Mouse (Mus musculus): Measurements from ENCODE around the gene Scaf8. TPM values are rescaled to one million over a fixed set of nuclear protein-coding genes. Genes with fewer than 3 reads are reported as not detected.
"Not testable (repeated sequence)": the region's sequence is repeated elsewhere in the genome, so short reads cannot be mapped to it uniquely, and the experiment has no call there.

Scaf8 gene
- polyA plus RNA-seq, 1 experiment from 2014 or later = 28.3 TPM

DNA sequence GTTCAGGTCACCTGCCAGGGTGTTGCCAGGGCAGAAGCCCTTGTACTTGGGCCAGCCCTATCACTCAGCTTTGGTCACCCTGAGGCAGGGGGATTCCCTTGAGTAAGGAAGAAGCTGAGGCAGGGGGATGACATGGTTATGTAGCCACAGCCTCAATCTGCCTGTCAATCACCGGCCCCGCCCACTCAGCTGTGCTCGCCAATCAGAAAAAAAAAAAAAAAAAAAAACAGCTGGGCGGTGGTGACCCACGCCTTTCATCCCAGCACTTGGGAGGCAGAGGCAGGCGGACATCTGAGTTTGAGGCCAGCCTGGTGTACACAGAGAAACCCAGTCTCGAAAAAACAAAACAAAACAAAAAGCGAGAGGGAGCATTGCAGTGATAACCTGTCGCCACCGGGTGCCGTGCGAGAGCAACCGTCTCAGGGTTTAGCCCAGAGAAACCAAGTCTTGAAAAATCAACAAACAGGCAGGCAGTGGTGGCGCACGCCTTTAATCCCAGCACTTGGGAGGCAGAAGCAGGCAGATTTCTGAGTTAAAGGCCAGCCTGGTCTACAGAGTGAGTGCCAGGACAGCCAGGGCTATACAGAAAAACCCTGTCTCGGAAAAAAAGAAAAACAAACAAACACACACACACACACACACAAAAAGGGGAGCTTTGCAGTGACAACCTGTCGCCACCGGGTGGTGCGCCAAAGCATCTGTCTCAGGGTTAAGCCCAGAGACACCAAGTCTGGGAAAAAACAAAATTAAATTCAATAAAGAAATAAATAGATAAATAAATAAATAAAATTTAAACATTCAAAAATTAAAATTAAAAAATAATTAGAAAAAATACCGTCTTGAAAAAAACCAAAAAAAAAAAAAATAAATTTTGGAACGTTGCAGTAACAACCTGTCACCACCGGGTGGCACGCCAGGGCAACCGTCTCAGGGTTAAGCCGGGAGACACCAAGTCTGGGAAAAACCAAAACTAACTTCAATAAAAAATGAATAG, 31.7 kb upstream of the Scaf8 start:
- peak; percentile 65 for DNase-seq (ENCODE audit: low spot score)
- not testable (repeated sequence) for H3K36me3 ChIP-seq (ENCODE audit: control insufficient read depth, insufficient read depth, low read length); H3K9me3 ChIP-seq (ENCODE audit: control insufficient read depth, low read length); H3K27ac ChIP-seq (ENCODE audit: low read depth, low read length); H3K4me1 ChIP-seq (ENCODE audit: control insufficient read depth, insufficient read depth, low read length); H3K9ac ChIP-seq (ENCODE audit: low read length); H3K27me3 ChIP-seq (ENCODE audit: control insufficient read depth, insufficient read depth, low read length)
- WGBS = 5% methylated on average over 25 of the region's 25 CpGs
- peak overlapping the region; percentile 16; the same call in 1 of the 2 replicates for H3K4me3 ChIP-seq (ENCODE audit: low read depth, low read length)
- peak overlapping the region; percentile 28 for H3K4me2 ChIP-seq (ENCODE audit: low read depth)
- ATAC-seq (ENCODE audit: insufficient read depth, low FRiP score, low TSS enrichment) = peak; percentile 7; the same call in 1 of the 2 replicates

DNA sequence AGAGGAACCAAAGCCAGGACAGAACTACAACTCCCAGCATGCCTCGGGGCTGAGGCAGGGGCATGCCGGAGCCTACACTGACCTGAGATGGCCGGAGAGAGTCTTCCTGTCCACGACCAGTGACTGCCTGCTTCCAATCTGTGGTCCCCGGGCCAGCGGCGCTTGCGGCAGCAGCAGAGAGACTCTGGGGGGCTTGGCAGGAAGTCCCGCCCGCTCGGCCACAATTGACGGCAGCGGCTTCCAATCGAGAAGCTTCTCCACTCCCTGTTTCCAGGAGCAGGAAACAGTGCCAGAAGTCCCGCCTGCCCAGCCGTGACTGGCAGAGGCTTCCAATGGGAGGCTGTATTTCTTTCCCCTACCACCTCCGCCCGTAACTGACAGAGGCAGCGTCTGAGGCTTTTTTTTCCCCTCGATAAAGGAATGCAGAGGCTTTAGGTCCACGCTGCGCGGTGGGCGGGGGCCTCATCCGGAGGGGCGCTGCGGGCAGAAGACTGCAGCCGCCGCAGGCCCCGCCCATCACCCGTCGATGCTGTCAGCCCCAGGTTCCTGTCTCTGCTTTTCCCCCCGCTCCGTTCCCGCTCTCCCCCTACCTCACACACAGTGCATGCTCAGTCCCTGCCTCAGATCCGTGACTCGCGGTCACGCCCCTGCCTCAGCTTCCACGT, 30.8 kb upstream of the Scaf8 start:
- H3K9me3 ChIP-seq (ENCODE audit: control insufficient read depth, low read length) = peaks cover 4% of the 10 kb centered on the region; the same call in 1 of the 2 replicates
- peak; percentile 70 for ATAC-seq (ENCODE audit: insufficient read depth, low FRiP score, low TSS enrichment)
- no peaks in the 10 kb centered on the region for H3K27me3 ChIP-seq (ENCODE audit: control insufficient read depth, insufficient read depth, low read length)
- 0% methylated on average over 34 of the region's 40 CpGs for WGBS
- peak overlapping the region; percentile 52 for H3K4me2 ChIP-seq (ENCODE audit: low read depth)
- no peaks in the 10 kb centered on the region for H3K4me1 ChIP-seq (ENCODE audit: control insufficient read depth, insufficient read depth, low read length)
- DNase-seq (ENCODE audit: low spot score) = peak; percentile 95
- peak overlapping the region; percentile 48 for H3K9ac ChIP-seq (ENCODE audit: low read length)
- peak overlapping the region; percentile 44 for H3K4me3 ChIP-seq (ENCODE audit: low read depth, low read length)
- no peaks in the 10 kb centered on the region for H3K36me3 ChIP-seq (ENCODE audit: control insufficient read depth, insufficient read depth, low read length)
- H3K27ac ChIP-seq (ENCODE audit: low read depth, low read length) = peak overlapping the region; percentile 76

DNA sequence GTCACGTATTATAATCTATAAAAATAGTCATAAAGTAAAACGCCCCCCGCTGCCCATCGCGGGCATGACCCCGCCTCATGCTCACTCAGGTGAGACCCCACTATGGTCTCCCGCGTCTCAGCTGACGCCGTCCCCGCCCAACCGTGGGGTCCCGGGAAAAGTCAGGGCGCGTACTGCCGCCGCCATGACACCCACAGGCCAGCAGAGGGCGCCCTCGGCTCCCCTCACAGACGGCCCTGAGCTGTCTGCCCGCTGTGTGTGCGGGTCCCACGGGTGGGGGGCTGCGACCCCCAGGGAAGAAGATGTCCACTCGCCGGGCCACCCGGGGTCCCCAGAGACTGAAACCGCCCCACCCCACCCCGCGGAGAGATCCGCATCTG, 30.2 kb upstream of the Scaf8 start:
- WGBS = under 1% methylated on average over 30 of the region's 31 CpGs
- ATAC-seq (ENCODE audit: insufficient read depth, low FRiP score, low TSS enrichment) = peak; percentile 16

DNA sequence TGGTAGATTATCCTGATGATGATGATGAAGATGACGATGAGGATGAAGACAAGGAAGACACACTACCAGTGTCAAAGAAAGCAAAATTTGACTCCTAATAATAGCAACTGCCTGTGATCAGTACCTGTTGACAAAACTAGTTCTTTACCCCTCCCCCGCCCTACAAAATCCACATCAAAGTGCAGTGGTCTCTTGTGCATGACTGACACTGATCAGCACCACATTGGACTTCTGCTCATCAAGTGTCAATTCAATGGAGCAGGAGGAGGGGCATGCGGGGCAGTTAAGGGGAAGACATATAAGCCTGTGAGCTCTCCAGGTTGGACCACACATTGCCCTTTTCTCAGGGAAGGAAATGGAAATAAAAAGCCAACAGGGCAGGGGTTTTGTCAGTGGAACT, 29.6 kb upstream of the Scaf8 start:
- H3K4me1 ChIP-seq (ENCODE audit: control insufficient read depth, insufficient read depth, low read length) = no peaks in the 10 kb centered on the region
- no peak overlapping the region for H3K27ac ChIP-seq (ENCODE audit: low read depth, low read length)
- no peak overlapping the region for H3K9ac ChIP-seq (ENCODE audit: low read length)
- DNase-seq (ENCODE audit: low spot score) (peak; percentile 18), ATAC-seq (ENCODE audit: insufficient read depth, low FRiP score, low TSS enrichment) (no peak)
- peaks cover 4% of the 10 kb centered on the region; the same call in 1 of the 2 replicates for H3K9me3 ChIP-seq (ENCODE audit: control insufficient read depth, low read length)
- H3K4me2 ChIP-seq (ENCODE audit: low read depth) = peak overlapping the region; percentile 52
- no peak overlapping the region; the same call in 1 of the 2 replicates for H3K4me3 ChIP-seq (ENCODE audit: low read depth, low read length)
- H3K36me3 ChIP-seq (ENCODE audit: control insufficient read depth, insufficient read depth, low read length) = no peaks in the 10 kb centered on the region
- no peaks in the 10 kb centered on the region for H3K27me3 ChIP-seq (ENCODE audit: control insufficient read depth, insufficient read depth, low read length)
- WGBS = 64% methylated on average over 3 of the region's 3 CpGs

More for the DNA sequence above, 30.2 kb upstream of the Scaf8 start:
- peak overlapping the region; percentile 52 for H3K4me2 ChIP-seq (ENCODE audit: low read depth)
- H3K36me3 ChIP-seq (ENCODE audit: control insufficient read depth, insufficient read depth, low read length) = no peaks in the 10 kb centered on the region
- peak; percentile 86 for DNase-seq (ENCODE audit: low spot score)
- peak overlapping the region; percentile 44 for H3K4me3 ChIP-seq (ENCODE audit: low read depth, low read length)
- H3K27ac ChIP-seq (ENCODE audit: low read depth, low read length) = peak overlapping the region; percentile 76
- no peaks in the 10 kb centered on the region for H3K27me3 ChIP-seq (ENCODE audit: control insufficient read depth, insufficient read depth, low read length)
- peaks cover 4% of the 10 kb centered on the region; the same call in 1 of the 2 replicates for H3K9me3 ChIP-seq (ENCODE audit: control insufficient read depth, low read length)
- peak overlapping the region; percentile 48 for H3K9ac ChIP-seq (ENCODE audit: low read length)
- H3K4me1 ChIP-seq (ENCODE audit: control insufficient read depth, insufficient read depth, low read length) = no peaks in the 10 kb centered on the region

DNA sequence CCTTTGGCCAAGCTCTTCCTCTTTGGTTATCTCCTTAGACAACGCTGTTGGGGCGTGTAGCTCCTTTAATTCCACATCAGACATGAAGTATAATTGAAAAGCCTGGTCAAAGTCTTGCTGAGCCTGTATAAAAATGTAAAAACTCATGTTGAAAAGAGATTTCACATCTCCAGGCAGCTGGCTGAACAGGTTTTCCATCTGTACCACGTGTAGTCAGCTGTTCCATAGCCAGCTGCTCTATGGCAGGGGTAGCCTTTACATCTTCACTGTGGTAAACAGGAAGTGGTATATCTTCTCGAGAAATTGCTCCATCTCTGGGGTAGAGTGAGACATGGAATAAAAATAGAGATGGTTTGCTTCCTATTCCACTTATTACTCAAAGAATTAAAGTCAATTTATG, 22.1 kb upstream of the Scaf8 start:
- 59% methylated on average over 4 of the region's 4 CpGs for WGBS
- no peak overlapping the region for H3K4me2 ChIP-seq (ENCODE audit: low read depth)
- H3K4me1 ChIP-seq (ENCODE audit: control insufficient read depth, insufficient read depth, low read length) = no peaks in the 10 kb centered on the region
- ATAC-seq (ENCODE audit: insufficient read depth, low FRiP score, low TSS enrichment) (no peak), DNase-seq (ENCODE audit: low spot score) (no peak)
- H3K4me3 ChIP-seq (ENCODE audit: low read depth, low read length) = no peak overlapping the region
- H3K27ac ChIP-seq (ENCODE audit: low read depth, low read length) = no peak overlapping the region
- no peak overlapping the region for H3K9ac ChIP-seq (ENCODE audit: low read length)
- no peaks in the 10 kb centered on the region for H3K36me3 ChIP-seq (ENCODE audit: control insufficient read depth, insufficient read depth, low read length)
- H3K27me3 ChIP-seq (ENCODE audit: control insufficient read depth, insufficient read depth, low read length) = no peaks in the 10 kb centered on the region
- no peaks in the 10 kb centered on the region for H3K9me3 ChIP-seq (ENCODE audit: control insufficient read depth, low read length)

DNA sequence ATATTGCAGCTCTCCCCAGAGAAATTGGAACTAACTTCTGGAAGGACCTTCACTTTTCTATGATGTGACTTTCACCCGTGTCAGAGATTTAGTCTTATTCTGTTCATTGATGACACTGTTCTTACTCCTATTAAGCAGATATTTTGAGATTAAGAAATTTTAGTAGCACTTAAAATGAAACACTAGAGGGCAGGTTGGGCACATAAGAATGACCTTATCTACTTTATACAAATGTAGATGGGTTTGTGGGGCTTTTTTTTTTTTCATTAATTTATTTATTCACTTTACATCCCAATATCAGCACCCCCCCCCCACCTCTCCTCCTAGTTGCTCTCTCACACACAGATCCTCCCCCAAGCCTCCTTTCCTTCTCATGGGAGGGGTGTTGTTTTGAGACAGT, 15.5 kb upstream of the Scaf8 start:
- not testable (repeated sequence) for H3K27me3 ChIP-seq (ENCODE audit: control insufficient read depth, insufficient read depth, low read length); H3K4me1 ChIP-seq (ENCODE audit: control insufficient read depth, insufficient read depth, low read length); DNase-seq (ENCODE audit: low spot score); H3K27ac ChIP-seq (ENCODE audit: low read depth, low read length); H3K9ac ChIP-seq (ENCODE audit: low read length); H3K9me3 ChIP-seq (ENCODE audit: control insufficient read depth, low read length); ATAC-seq (ENCODE audit: insufficient read depth, low FRiP score, low TSS enrichment); H3K4me3 ChIP-seq (ENCODE audit: low read depth, low read length); H3K4me2 ChIP-seq (ENCODE audit: low read depth); H3K36me3 ChIP-seq (ENCODE audit: control insufficient read depth, insufficient read depth, low read length)
- 86% methylated on average over 1 of the region's 1 CpGs for WGBS

DNA sequence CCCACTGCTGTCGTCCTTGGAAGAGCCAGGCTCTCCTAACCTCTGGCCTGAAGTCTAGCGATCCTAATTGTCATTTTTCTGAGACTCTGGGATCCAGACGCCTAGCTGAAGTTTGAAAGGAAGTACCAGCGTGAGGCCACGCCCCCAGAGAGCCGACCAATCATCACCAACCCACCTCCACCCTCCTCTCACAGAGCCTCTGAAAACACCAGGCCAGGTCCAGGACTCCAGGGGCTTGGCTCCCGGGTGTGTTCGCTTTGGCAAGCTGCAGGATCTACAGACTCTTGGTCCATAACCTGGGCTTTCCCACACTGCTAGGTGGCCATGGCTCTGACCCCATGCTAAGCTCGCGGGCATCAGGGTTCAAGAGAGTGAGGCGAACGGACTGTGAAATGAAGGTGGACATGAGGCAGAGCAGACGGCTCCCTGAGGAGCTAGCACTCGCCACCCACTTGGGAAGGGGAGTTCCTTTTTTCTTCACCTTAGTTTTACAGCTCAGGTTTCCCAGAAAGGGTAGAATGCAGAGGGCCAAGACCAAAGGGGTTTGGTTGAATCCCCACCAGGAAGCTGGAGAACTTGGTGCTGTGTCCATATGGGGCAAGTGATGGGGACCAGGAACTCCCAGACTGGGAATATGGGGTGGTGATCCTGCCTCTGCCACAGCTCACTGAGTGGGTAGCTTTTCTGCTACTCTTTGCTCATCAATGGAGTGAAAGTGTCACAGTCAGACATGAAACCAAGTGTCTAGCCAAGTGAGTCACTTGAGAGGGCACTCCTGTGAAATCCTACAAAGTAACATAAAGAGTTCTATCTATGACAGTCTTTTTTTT, 12.2 kb upstream of the Scaf8 start:
- 5% methylated on average over 14 of the region's 14 CpGs for WGBS
- Histone ChIP-seq H3K36me3 (ENCODE audit: control insufficient read depth, insufficient read depth, low read length) (no peaks in the 10 kb centered on the region; the same call in 1 of the 2 replicates), H3K9me3 (ENCODE audit: control insufficient read depth, low read length) (no peaks in the 10 kb centered on the region), H3K27me3 (ENCODE audit: control insufficient read depth, insufficient read depth, low read length) (no peaks in the 10 kb centered on the region), H3K9ac (ENCODE audit: low read length) (0 out of 2 replicates have a peak overlapping the region, but pooled peaks have one; percentile 41), H3K4me3 (ENCODE audit: low read depth, low read length) (peak overlapping the region; percentile 23; the same call in 1 of the 2 replicates), H3K4me1 (ENCODE audit: control insufficient read depth, insufficient read depth, low read length) (no peaks in the 10 kb centered on the region), H3K4me2 (ENCODE audit: low read depth) (peak overlapping the region; percentile 48), H3K27ac (ENCODE audit: low read depth, low read length) (no peak overlapping the region)
- ATAC-seq (ENCODE audit: insufficient read depth, low FRiP score, low TSS enrichment) = peak; percentile 81; the same call in 1 of the 2 replicates
- peak; percentile 58 for DNase-seq (ENCODE audit: low spot score)

Measured in neural tube, embryonic 11.5 days (tissue).